In genomic region chr9:59663226-59663625, GRCm38 (mm10) we compare ENCODE assay signal across 19 mouse cellular contexts. TPM values are rescaled to one million over a fixed set of nuclear protein-coding genes. Genes with fewer than 3 reads are reported as not detected.
DNase-seq lines count a peak whose midpoint lies in the region; ATAC-seq and TF ChIP-seq lines count a peak whose summit lies in the region.
"Had no signal": no experiment of that assay in that cellular context is flagged by ENCODE, and none has a peak within 500 bp of the region (broad histone marks: within the 10 kb centered on the region; RNA-seq: fewer than 3 reads in every experiment).

No protein-coding gene starts in this region.

- no peak for ATAC-seq in heart, embryonic 12.5 days (ENCODE audit: insufficient number of reproducible peaks, low FRiP score)
- no peak for ATAC-seq in neural tube, embryonic 13.5 days (ENCODE audit: low read depth)
- ATAC-seq: forebrain, embryonic 13.5 days; midbrain, embryonic 15.5 days had no signal

- no peak for TF ChIP-seq POLR2A in small intestine, adult 2 months (IDR thresholded peaks at IDR 0.05; ENCODE audit: low read depth, low read length)

- 79% methylated on average over 7 of the region's 7 CpGs for WGBS in heart, embryonic 12.5 days
- WGBS in neural tube, embryonic 13.5 days = 83% methylated on average over 7 of the region's 7 CpGs
- 89% methylated on average over 7 of the region's 7 CpGs for WGBS in small intestine, adult 2 months

- H3K9me3 ChIP-seq in heart, embryonic 12.5 days (replicated peaks) = no peaks in the 10 kb centered on the region
- no peaks in the 10 kb centered on the region for H3K9me3 ChIP-seq in neural tube, embryonic 13.5 days
- H3K9me3 ChIP-seq: forebrain, embryonic 13.5 days; midbrain, embryonic 15.5 days had no signal

- no peak for TF ChIP-seq CTCF in small intestine, adult 2 months (IDR thresholded peaks at IDR 0.05; ENCODE audit: extremely low read depth, insufficient read length, insufficient replicate concordance, low read depth, low read length)

- H3K4me3 ChIP-seq in heart, embryonic 12.5 days = no peak overlapping the region
- no peak overlapping the region for H3K4me3 ChIP-seq in neural tube, embryonic 13.5 days
- no peak overlapping the region for H3K4me3 ChIP-seq in small intestine, adult 2 months (ENCODE audit: low read depth, low read length)
- H3K4me3 ChIP-seq: forebrain, embryonic 13.5 days; midbrain, embryonic 15.5 days had no signal

- peaks cover 71% of the 10 kb centered on the region for H3K36me3 ChIP-seq in heart, embryonic 12.5 days
- peaks cover 66% of the 10 kb centered on the region for H3K36me3 ChIP-seq in neural tube, embryonic 13.5 days
- peaks cover 56% of the 10 kb centered on the region for H3K36me3 ChIP-seq in small intestine, adult 2 months (ENCODE audit: control insufficient read depth, insufficient read depth, low read length)

- intact Hi-C loops in heart, postnatal 25 days (cut with DNase I) = no loop called here

- H3K9ac ChIP-seq in heart, embryonic 12.5 days = no peak overlapping the region
- no peak overlapping the region for H3K9ac ChIP-seq in neural tube, embryonic 13.5 days
- H3K9ac ChIP-seq: forebrain, embryonic 13.5 days; midbrain, embryonic 15.5 days had no signal

- peak; percentile 24 for DNase-seq in adrenal gland, postnatal 14 days
- no peak for DNase-seq in adrenal gland, postnatal 36 days
- no peak for DNase-seq in heart, postnatal 25 days (ENCODE audit: low spot score)
- no peak for DNase-seq in neural tube, embryonic 10.5 days (ENCODE audit: extremely low spot score, low spot score)
- no peak for DNase-seq in frontal cortex, postnatal 14 days (ENCODE audit: low spot score in 2 of 2)
- DNase-seq: cerebellum, adult 9-11 months; gastrocnemius, postnatal 36 days; kidney, postnatal 10 days; left cerebral cortex, postnatal 4 days; liver; lung, postnatal 10 days; right cerebral cortex, adult 18-20 months; thymus, postnatal 36 days had no signal

- peaks cover 88% of the 10 kb centered on the region for H3K4me1 ChIP-seq in heart, embryonic 12.5 days (replicated peaks)
- H3K4me1 ChIP-seq in neural tube, embryonic 13.5 days (replicated peaks) = peaks cover 77% of the 10 kb centered on the region
- H3K4me1 ChIP-seq in small intestine, adult 2 months (ENCODE audit: control insufficient read depth, insufficient read depth, insufficient read length, low read length) = peaks cover 42% of the 10 kb centered on the region

- H3K4me2 ChIP-seq in heart, embryonic 12.5 days = peak overlapping the region; percentile 4; the same call in 1 of the 2 replicates
- no peak overlapping the region for H3K4me2 ChIP-seq in neural tube, embryonic 13.5 days
- H3K4me2 ChIP-seq: forebrain, embryonic 13.5 days; midbrain, embryonic 15.5 days had no signal

- no peaks in the 10 kb centered on the region for H3K27me3 ChIP-seq in heart, embryonic 12.5 days (replicated peaks)
- no peaks in the 10 kb centered on the region for H3K27me3 ChIP-seq in neural tube, embryonic 13.5 days
- H3K27me3 ChIP-seq in small intestine, adult 2 months (ENCODE audit: control insufficient read depth, insufficient read depth, low read length) = no peaks in the 10 kb centered on the region
- H3K27me3 ChIP-seq: forebrain, embryonic 13.5 days; midbrain, embryonic 15.5 days had no signal

- H3K27ac ChIP-seq in heart, embryonic 12.5 days (ENCODE audit: poor library complexity, severe bottlenecking) = no peak overlapping the region
- 0 out of 2 replicates have a peak overlapping the region, but pooled peaks have one; percentile 1 for H3K27ac ChIP-seq in neural tube, embryonic 13.5 days (replicated peaks)
- peak overlapping the region; percentile 90; the same call in 1 of the 2 replicates for H3K27ac ChIP-seq in small intestine, adult 2 months (ENCODE audit: insufficient read depth, low read depth, low read length)
- H3K27ac ChIP-seq: forebrain, embryonic 13.5 days; midbrain, embryonic 15.5 days had no signal

RNA-seq across cellular contexts. Expression of gene Pkm, which starts 7.1 kb away (rescaled TPM):
- 647 and 658 TPM in 2 replicates for total RNA-seq in adrenal gland, postnatal 14 days (2021)
- 100 to 1,000 TPM; 749 to 846 TPM for total RNA-seq in adrenal gland, postnatal 36 days (2021)
- 1,832 and 1,839 TPM in 2 replicates for polyA plus RNA-seq in heart, embryonic 12.5 days (2016; fragmentation: Nextera tagmentation; extraction: Ambion mirVana)
- 1,000 to 10,000 TPM; 1,181 to 1,232 TPM for total RNA-seq in heart, postnatal 25 days (2021)
- polyA plus RNA-seq in neural tube, embryonic 13.5 days (2015; fragmentation: Nextera tagmentation; extraction: Ambion mirVana) = 1,094 and 1,196 TPM in 2 replicates
- polyA plus RNA-seq in small intestine, adult 2 months (2012; rRNA removed) = 513 and 1,082 TPM in 2 replicates

RNA-seq across cellular contexts. Expression of gene Gramd2, which starts 16.7 kb away (rescaled TPM):
- total RNA-seq in adrenal gland, postnatal 14 days (2021) = 0.26 and 0.52 TPM in 2 replicates
- under 1 TPM; 0.13 to 0.16 TPM for total RNA-seq in adrenal gland, postnatal 36 days (2021)
- 0.32 TPM in 1 of 2 replicates, not detected in the other for polyA plus RNA-seq in heart, embryonic 12.5 days (2016; fragmentation: Nextera tagmentation; extraction: Ambion mirVana)
- total RNA-seq in heart, postnatal 25 days (2021) = not detected
- 1.3 and 1.9 TPM in 2 replicates for polyA plus RNA-seq in neural tube, embryonic 13.5 days (2015; fragmentation: Nextera tagmentation; extraction: Ambion mirVana)
- polyA plus RNA-seq in small intestine, adult 2 months (2012; rRNA removed) = 4.6 and 6.4 TPM in 2 replicates
- total RNA-seq: megakaryocyte progenitor cell, adult 5-6 weeks had no signal

RNA-seq across cellular contexts. Expression of gene Parp6, which starts 46.1 kb away (rescaled TPM):
- total RNA-seq in adrenal gland, postnatal 14 days (2021) = 30.2 and 37.3 TPM in 2 replicates
- total RNA-seq in adrenal gland, postnatal 36 days (2021) = 10 to 100 TPM; 26.5 TPM
- polyA plus RNA-seq in heart, embryonic 12.5 days (2016; fragmentation: Nextera tagmentation; extraction: Ambion mirVana) = 19.5 and 20.0 TPM in 2 replicates
- 10 to 100 TPM; 17.9 to 20.2 TPM for total RNA-seq in heart, postnatal 25 days (2021)
- polyA plus RNA-seq in neural tube, embryonic 13.5 days (2015; fragmentation: Nextera tagmentation; extraction: Ambion mirVana) = 189 and 197 TPM in 2 replicates
- 5.7 and 12.1 TPM in 2 replicates for polyA plus RNA-seq in small intestine, adult 2 months (2012; rRNA removed)
